Mouse (Mus musculus): ENCODE data around the gene Tmem258.

GRCm38 (mm10) chr19:10167951-10168350, 35.9 kb upstream of the Tmem258 start:
- no peak for TF ChIP-seq CTCF (IDR thresholded peaks at IDR 0.05; ENCODE audit: extremely low read depth, insufficient read depth, low read length)
- no peak for TF ChIP-seq POLR2A (IDR thresholded peaks at IDR 0.05; ENCODE audit: extremely low read depth, insufficient read depth, low read length)

Measured in cortical plate, adult 2 months (tissue).